Mouse (Mus musculus) macrophage (primary cell): ENCODE measurements around the gene Ccnt1. TPM values are rescaled to one million over a fixed set of nuclear protein-coding genes. Genes with fewer than 3 reads are reported as not detected.
"Not testable (repeated sequence)": the region's sequence is repeated elsewhere in the genome, so short reads cannot be mapped to it uniquely, and the experiment has no call there.

Experiments
- H3K27ac ChIP-seq: fragments of 350-480 bp; formaldehyde crosslinking; 2 replicates; pipeline ENCODE4 v1.9.0; 2021
- H3K36me3 ChIP-seq: fragments of 350-480 bp; formaldehyde crosslinking; 2 replicates; pipeline ENCODE4 v1.9.0; 2021; ENCODE audit errors: inconsistent target
- H3K4me3 ChIP-seq: fragments of 350-480 bp; formaldehyde crosslinking; 2 replicates; pipeline ENCODE4 v1.9.0; 2021; ENCODE audit errors: inconsistent target
- H3K79me2 ChIP-seq: fragments of 350-480 bp; formaldehyde crosslinking; 2 replicates; pipeline ENCODE4 v1.9.0; 2021; ENCODE audit errors: inconsistent target
- WGBS: methylation state at CpG from one replicate; pipeline ENCODE4 v1.1.7; 2026; ENCODE audit warnings: inconsistent platforms; ENCODE audit not compliant: missing documents; 5-methylcytosine and 5-hydroxymethylcytosine counted together
- polyA plus RNA-seq: library from polyadenylated mRNA; stranded (reverse); fragments of 250-400 nt; gene quantifications from 3 replicates; pipeline ENCODE4 v1.2.4, GENCODE M21; 2018; ENCODE audit warnings: inconsistent platforms

The Ccnt1 gene
- polyA plus RNA-seq, 1 experiment from 2014 or later: 15.6 TPM

GRCm38 (mm10) chr15:98606051-98606536 lies 35.4 kb upstream of the Ccnt1 start:
- Histone ChIP-seq H3K79me2 (no peaks in the 10 kb centered on the region), H3K36me3 (no peaks in the 10 kb centered on the region), H3K4me3 (no peak overlapping the region), H3K27ac (no peak overlapping the region)
- 91% methylated on average over 12 of the region's 12 CpGs for WGBS

GRCm38 (mm10) chr15:98604041-98604575 lies 33.4 kb upstream of the Ccnt1 start:
- WGBS: 96% methylated on average over 24 of the region's 24 CpGs
- no peaks in the 10 kb centered on the region for H3K79me2 ChIP-seq
- no peaks in the 10 kb centered on the region for H3K36me3 ChIP-seq
- H3K4me3 ChIP-seq: no peak overlapping the region
- no peak overlapping the region for H3K27ac ChIP-seq

- H3K4me3 ChIP-seq: no peak overlapping the region
- no peak overlapping the region for H3K27ac ChIP-seq
- H3K79me2 ChIP-seq: no peaks in the 10 kb centered on the region
- H3K36me3 ChIP-seq: no peaks in the 10 kb centered on the region
- WGBS: 92% methylated on average over 4 of the region's 4 CpGs
Observed at GRCm38 (mm10) chr15:98602921-98603458, 32.3 kb upstream of the Ccnt1 start.

DNA sequence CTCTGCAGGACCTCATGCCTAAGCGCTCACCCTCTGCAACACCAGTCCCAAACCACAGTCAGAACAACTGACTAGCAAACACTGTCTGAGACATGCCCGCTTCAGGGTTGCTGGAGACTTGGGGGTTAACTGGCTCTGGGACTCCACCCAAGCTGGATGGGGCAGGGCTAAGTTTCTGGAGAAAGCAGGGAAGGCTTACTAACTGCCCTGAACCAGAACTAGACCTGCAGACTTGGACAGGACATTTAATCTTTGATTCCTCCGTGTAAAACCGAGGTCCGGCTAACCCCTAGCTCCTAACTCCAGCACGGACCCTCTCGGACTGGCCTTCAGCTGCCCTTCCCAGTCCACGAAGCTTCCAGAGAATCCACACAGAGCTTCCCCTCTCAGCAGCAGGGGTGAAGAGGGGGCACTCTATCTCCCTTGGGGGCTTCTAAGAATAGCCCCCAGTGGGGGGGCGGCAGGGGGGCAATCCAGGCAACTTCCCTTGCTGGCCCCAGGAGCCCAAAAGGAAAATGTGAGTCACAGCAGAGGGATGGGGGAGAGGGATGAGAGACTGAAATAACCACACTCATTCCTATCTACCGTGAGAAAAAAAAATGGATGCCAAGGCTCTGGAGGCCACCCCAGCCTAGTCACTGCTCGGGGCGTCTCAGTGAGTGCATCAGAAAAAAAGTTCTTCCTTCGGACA lies 31.6 kb upstream of the Ccnt1 start:
- Histone ChIP-seq H3K36me3 (no peaks in the 10 kb centered on the region), H3K27ac (no peak overlapping the region), H3K79me2 (no peaks in the 10 kb centered on the region), H3K4me3 (no peak overlapping the region)
- WGBS: 91% methylated on average over 12 of the region's 13 CpGs

DNA sequence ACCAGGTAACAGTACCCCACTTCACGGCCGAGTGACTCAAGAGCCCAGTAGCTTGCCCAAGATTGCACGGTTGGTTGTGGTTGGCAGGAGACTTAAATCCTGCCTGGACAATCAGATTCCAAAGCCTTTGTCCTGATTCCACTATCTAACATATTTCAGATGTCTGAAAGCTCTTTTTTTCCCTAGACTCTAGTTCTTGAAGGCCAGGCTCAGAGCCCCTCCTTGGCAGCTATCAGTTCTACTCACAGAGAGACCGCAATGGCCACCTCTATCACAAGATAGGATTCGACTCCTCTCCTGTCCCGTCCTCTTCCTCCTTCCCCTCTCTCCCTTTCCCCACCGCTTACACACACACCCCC lies 31.1 kb upstream of the Ccnt1 start:
- no peak overlapping the region for H3K27ac ChIP-seq
- no peaks in the 10 kb centered on the region for H3K79me2 ChIP-seq
- no peak overlapping the region for H3K4me3 ChIP-seq
- H3K36me3 ChIP-seq: no peaks in the 10 kb centered on the region
- WGBS: 88% methylated on average over 7 of the region's 7 CpGs

DNA sequence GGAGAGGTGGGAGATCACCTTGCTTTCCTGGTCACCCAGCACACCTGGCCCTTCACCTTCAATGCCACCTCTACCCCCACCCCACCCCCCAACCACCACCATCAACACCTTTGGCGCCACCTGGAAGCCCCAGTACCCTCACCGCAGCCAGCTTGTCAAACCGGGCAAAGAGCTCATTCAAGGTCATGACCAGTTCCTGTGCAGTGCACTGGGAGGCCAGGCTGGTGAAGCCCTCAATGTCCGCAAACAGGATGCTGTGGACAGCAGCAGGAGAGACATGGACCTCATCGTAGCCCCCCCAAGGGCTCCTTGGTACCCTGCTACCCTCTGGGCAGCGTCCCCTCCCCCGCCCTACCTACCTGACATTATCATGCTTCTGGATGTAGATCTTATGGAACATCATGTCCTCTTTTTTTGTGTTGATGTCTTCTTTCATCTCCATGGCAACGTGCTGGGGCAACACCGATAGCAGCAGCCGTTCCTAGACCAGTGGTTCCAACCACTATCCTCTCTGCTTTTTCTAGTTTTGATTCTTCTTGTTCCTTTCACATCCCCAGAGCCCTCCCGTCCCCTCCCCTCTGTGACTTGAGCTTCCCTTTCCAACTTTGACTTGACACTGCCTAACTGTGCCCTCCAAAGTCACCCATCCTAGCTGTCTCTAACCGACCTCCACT lies 29.4 kb upstream of the Ccnt1 start:
- no peaks in the 10 kb centered on the region for H3K79me2 ChIP-seq
- no peaks in the 10 kb centered on the region for H3K36me3 ChIP-seq
- 93% methylated on average over 12 of the region's 12 CpGs for WGBS
- no peak overlapping the region for H3K4me3 ChIP-seq
- H3K27ac ChIP-seq: no peak overlapping the region

- Histone ChIP-seq H3K79me2 (no peaks in the 10 kb centered on the region), H3K4me3 (no peak overlapping the region), H3K36me3 (no peaks in the 10 kb centered on the region), H3K27ac (no peak overlapping the region)
- 90% methylated on average over 14 of the region's 14 CpGs for WGBS
Observed at GRCm38 (mm10) chr15:98596609-98597008, 25.9 kb upstream of the Ccnt1 start.

DNA sequence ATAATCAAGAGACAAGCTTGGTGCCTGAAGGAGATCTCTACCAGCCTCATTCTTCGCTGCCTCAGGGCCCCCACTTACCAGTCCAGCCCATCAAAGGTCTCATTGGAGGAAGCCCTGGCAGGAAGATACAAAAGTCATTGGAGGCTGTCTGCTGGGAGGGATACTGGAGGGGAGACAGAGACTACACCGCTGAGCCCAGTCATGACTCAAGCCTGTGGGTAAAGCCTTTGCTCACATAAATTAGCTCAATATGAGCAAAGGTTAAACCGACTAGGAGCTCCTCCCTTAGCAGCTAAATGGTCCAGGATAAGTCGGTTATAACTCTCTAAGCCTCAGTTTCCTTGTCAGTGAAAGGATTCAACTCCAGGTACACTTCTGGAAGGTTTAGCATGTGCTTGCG lies 24.3 kb upstream of the Ccnt1 start:
- Histone ChIP-seq H3K4me3 (no peak overlapping the region), H3K27ac (no peak overlapping the region), H3K36me3 (no peaks in the 10 kb centered on the region), H3K79me2 (no peaks in the 10 kb centered on the region)
- WGBS: 93% methylated on average over 5 of the region's 5 CpGs

- Histone ChIP-seq H3K27ac (no peak overlapping the region), H3K4me3 (no peak overlapping the region)
- 94% methylated on average over 19 of the region's 19 CpGs for WGBS
Observed at GRCm38 (mm10) chr15:98594193-98594592, 23.5 kb upstream of the Ccnt1 start.

DNA sequence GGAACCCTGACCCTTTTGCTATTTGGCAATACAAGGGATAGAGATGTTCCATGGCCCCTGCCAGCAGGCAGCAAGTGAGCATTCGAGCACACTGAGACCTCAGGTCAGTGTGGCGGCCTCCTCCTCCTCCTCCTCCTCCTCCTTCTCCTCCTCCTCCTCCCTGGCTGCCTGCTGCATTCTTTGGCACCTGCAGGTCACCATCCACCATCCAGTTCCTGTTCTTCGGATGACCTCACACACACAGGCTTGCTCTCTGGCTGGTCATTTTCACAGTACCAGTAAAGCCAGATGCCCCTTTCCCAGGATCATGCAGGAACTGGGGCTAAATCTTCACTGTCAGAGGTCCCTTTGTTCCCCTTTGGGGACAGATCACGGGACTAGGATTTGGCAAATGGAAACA lies 20.7 kb upstream of the Ccnt1 start:
- H3K27ac ChIP-seq: no peak overlapping the region
- no peaks in the 10 kb centered on the region for H3K36me3 ChIP-seq
- H3K79me2 ChIP-seq: no peaks in the 10 kb centered on the region
- no peak overlapping the region for H3K4me3 ChIP-seq
- 79% methylated on average over 3 of the region's 4 CpGs for WGBS

More at GRCm38 (mm10) chr15:98594193-98594592, 23.5 kb upstream of the Ccnt1 start:
- no peaks in the 10 kb centered on the region for H3K79me2 ChIP-seq
- H3K36me3 ChIP-seq: no peaks in the 10 kb centered on the region

- Histone ChIP-seq H3K27ac (no peak overlapping the region), H3K4me3 (no peak overlapping the region), H3K36me3 (no peaks in the 10 kb centered on the region), H3K79me2 (no peaks in the 10 kb centered on the region)
- WGBS: 36% methylated on average over 7 of the region's 7 CpGs
Observed at GRCm38 (mm10) chr15:98589640-98590336, 19.1 kb upstream of the Ccnt1 start.

DNA sequence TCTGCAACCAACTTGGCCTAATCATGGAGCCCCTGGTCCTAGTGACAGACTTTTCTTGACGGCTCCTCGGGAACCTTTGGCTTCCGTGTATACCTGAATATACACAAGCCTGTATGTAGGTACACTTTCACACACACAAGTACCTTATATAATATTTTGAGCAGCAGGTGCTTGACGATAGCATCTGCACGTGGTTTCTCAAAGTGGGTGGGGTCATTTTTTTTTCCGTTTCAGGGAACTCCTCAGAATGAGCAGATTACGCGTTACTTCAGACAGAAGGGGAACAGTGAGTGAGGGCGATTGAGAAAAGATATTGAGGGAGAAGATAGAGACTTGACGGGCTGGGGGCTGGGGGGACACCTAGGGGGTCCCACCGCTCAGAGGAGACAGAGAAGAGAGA lies 17.0 kb upstream of the Ccnt1 start:
- Histone ChIP-seq H3K79me2 (no peaks in the 10 kb centered on the region), H3K27ac (no peak overlapping the region), H3K36me3 (no peaks in the 10 kb centered on the region), H3K4me3 (no peak overlapping the region)
- 55% methylated on average over 11 of the region's 11 CpGs for WGBS

GRCm38 (mm10) chr15:98586141-98586540 lies 15.4 kb upstream of the Ccnt1 start:
- not testable (repeated sequence) for H3K36me3 ChIP-seq, H3K27ac ChIP-seq
- WGBS: 92% methylated on average over 8 of the region's 9 CpGs

GRCm38 (mm10) chr15:98585421-98585820 lies 14.7 kb upstream of the Ccnt1 start:
- no peak overlapping the region for H3K27ac ChIP-seq
- no peaks in the 10 kb centered on the region for H3K36me3 ChIP-seq
- 79% methylated on average over 7 of the region's 7 CpGs for WGBS
- H3K79me2 ChIP-seq: no peaks in the 10 kb centered on the region
- no peak overlapping the region for H3K4me3 ChIP-seq

More at GRCm38 (mm10) chr15:98586141-98586540, 15.4 kb upstream of the Ccnt1 start:
- not testable (repeated sequence) for H3K4me3 ChIP-seq, H3K79me2 ChIP-seq
